Mouse (Mus musculus) heart, postnatal 10 days (tissue): ENCODE measurements around the gene Apoc2. TPM values are rescaled to one million over a fixed set of nuclear protein-coding genes. Genes with fewer than 3 reads are reported as not detected.

Source experiments
- DNase-seq, 2 experiments: peaks; one replicate each; pipeline ENCODE4 v3.0.0; 2021
- intact Hi-C: fragments of 180-260 bp; cut with DNase I; formaldehyde crosslinking; loops from one replicate; pipeline ENCODE4 v1.15.1; 2025
- total RNA-seq, 2 experiments: library from RNA; stranded (reverse); gene quantifications; 2 replicates each; pipeline ENCODE4 v1.2.3; 2021

Gene Apoc2
- total RNA-seq, 2 experiments from 2014 or later: 0.60 TPM; not detected in 1

- no peak for DNase-seq
- intact Hi-C loops: no loop called here
Observed at GRCm38 (mm10) chr7:19683771-19684201, 6.0 kb upstream of the Apoc2 start.

- no peak for DNase-seq
- intact Hi-C loops: no loop called here
Observed at GRCm38 (mm10) chr7:19682979-19683378, 5.2 kb upstream of the Apoc2 start.

GRCm38 (mm10) chr7:19681202-19681694, 3.5 kb upstream of the Apoc2 start, which contains the start of the genes Gm44805 and Apoc4:
Gene Gm44805 (minus strand): TSS chr7:19681423.
Gene Apoc4 (minus strand): TSS chr7:19681479.
- intact Hi-C loops: no loop called here
- no peak for DNase-seq

- DNase-seq: no peak
- intact Hi-C loops: no loop called here
Observed at GRCm38 (mm10) chr7:19680702-19681101, 3.0 kb upstream of the Apoc2 start.

- DNase-seq: no peak
- intact Hi-C loops: no loop called here
Observed at GRCm38 (mm10) chr7:19678901-19679300, 1.2 kb upstream of the Apoc2 start.

GRCm38 (mm10) chr7:19676662-19677061, 1.1 kb downstream of the Apoc2 start:
- no peak for DNase-seq
- intact Hi-C loops: no loop called here

GRCm38 (mm10) chr7:19675824-19676223, 1.9 kb downstream of the Apoc2 start:
- intact Hi-C loops: no loop called here
- no peak for DNase-seq

- no peak for DNase-seq
- intact Hi-C loops: no loop called here
Observed at GRCm38 (mm10) chr7:19673083-19673699, 4.5 kb downstream of the Apoc2 start.

- no peak for DNase-seq
- intact Hi-C loops: no loop called here
Observed at GRCm38 (mm10) chr7:19671511-19671910, 6.2 kb downstream of the Apoc2 start.

- intact Hi-C loops: loop anchor here (1.0 to 2.0 kb wide), 4 partner anchors 32 to 120 kb away; no protein-coding TSS in a partner anchor
- DNase-seq: peak; percentile 95 to 97
Observed at GRCm38 (mm10) chr7:19668947-19669721, 8.6 kb downstream of the Apoc2 start.

GRCm38 (mm10) chr7:19667434-19667833, 10.3 kb downstream of the Apoc2 start:
- DNase-seq: no peak
- intact Hi-C loops: no loop called here

GRCm38 (mm10) chr7:19666750-19667149, 11.0 kb downstream of the Apoc2 start:
- intact Hi-C loops: loop anchor here (1.0 kb wide), 1 partner anchor 206 kb away; no protein-coding TSS in a partner anchor
- DNase-seq: no peak

GRCm38 (mm10) chr7:19664955-19665841, 12.5 kb downstream of the Apoc2 start, which contains the start of gene Clptm1:
Gene Clptm1 (minus strand): TSS chr7:19665033.
- peak; percentile 98 for DNase-seq
- intact Hi-C loops: no loop called here

GRCm38 (mm10) chr7:19664455-19664954, 13.2 kb downstream of the Apoc2 start:
- intact Hi-C loops: no loop called here
- no peak for DNase-seq

GRCm38 (mm10) chr7:19663940-19664339, 13.8 kb downstream of the Apoc2 start:
- DNase-seq: no peak
- intact Hi-C loops: no loop called here

GRCm38 (mm10) chr7:19652614-19653013, 25.1 kb downstream of the Apoc2 start:
- peak; percentile 84 to 85 for DNase-seq
- intact Hi-C loops: no loop called here

- no peak for DNase-seq
- intact Hi-C loops: no loop called here
Observed at GRCm38 (mm10) chr7:19651063-19651786, 26.5 kb downstream of the Apoc2 start.

- intact Hi-C loops: no loop called here
- DNase-seq: no peak
Observed at GRCm38 (mm10) chr7:19641223-19641622, 36.5 kb downstream of the Apoc2 start.

- no peak for DNase-seq
- intact Hi-C loops: no loop called here
Observed at GRCm38 (mm10) chr7:19635074-19635827, 42.5 kb downstream of the Apoc2 start.
